Mouse (Mus musculus): ENCODE data around the gene Atrip. TPM values are rescaled to one million over a fixed set of nuclear protein-coding genes. Genes with fewer than 3 reads are reported as not detected.

Atrip gene
- 10 to 100 TPM; 25.0 to 31.9 TPM for total RNA-seq (2021)
- long read RNA-seq, experiment 1, transcript Atrip-201 (13 exons, 2,572 nt): major isoform, 15 of 30 reads
- long read RNA-seq, experiment 1, partial matches to known transcripts: 3 of 30 reads
- long read RNA-seq, experiment 1, other reads (novel, unspliced or antisense): 12 of 30 reads
- long read RNA-seq, experiment 2, transcript Atrip-201 (13 exons, 2,572 nt): major isoform, 29 of 53 reads
- long read RNA-seq, experiment 2, partial matches to known transcripts: 7 of 53 reads
- long read RNA-seq, experiment 2, other reads (novel, unspliced or antisense): 17 of 53 reads

DNA sequence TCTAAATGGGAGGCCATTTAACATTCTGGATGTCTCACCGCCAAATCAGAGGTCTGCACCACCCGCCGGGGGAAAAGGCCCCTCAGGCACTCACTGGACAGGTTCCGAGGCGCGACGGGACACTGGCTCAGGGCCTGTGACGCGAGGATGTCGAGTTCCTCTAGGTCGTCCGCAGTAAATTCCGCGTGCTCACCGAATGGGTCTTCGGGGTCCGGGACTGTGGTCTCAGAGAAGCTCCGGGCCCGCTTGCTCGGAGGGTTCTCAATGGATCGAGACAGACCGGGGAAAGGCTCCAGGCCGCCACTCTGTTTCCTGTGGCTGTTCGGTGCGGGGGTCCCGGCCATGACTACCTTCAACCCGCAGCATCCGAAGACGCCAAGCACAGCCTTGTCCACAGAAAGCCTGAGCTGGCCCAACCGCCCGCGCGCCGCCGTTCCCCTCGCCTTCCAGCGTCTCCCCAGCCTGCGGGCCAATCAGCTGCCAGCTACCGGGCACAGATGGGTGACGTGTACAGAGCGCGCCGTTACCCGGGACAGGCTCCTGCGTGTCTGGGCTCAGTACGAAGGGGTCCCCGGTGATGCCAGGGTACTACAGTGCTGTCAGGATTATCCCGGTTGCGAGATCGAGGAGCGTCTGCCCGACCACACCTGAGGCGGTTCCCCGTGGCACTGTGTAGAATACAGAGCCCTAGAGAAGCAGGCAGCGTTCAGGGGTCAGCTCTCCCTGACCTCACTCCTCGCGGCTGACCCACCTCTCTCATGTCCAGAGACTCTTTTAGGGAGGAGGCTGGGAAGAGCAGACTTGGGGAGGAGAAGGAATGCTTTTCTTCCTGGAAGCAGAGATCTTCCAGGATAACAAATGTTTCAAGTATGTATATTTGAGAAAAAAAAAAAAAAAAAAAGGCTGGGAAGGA, at the start of gene Atrip:
Gene Atrip, minus strand, starts transcription at position 464 of the 913 bp plus-strand sequence.
- DNase-seq (ENCODE audit: low spot score in 2 of 2): peak; percentile 95

DNA sequence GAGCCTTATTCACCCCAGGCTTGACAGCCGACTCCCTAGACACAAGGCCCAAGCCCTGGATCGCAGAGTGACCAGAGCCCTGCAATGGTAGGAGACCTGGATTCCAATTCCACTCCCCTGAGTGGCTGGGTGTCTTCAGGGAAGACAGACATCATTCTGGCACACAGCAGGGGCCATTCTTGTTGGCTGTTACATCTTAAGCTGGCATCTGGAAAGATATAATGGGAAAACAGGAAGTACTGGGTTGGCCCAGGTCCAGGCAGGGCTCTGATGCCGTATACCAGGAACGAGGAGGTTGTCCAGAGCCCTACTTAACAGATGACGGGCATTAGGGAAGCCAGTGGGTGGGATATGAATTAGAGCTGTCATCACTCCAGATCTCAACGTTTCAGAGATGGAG, 49.3 kb upstream of the Atrip start:
- Histone ChIP-seq H3K27ac (no peak overlapping the region), H3K4me3 (no peak overlapping the region)
- no peak for TF ChIP-seq CTCF (conservative IDR thresholded peaks at IDR 0.05)
- no peak for DNase-seq (ENCODE audit: low spot score in 2 of 2)

More for the DNA sequence above, at the start of gene Atrip:
- Histone ChIP-seq H3K27ac (peak within 1 kb of the TSS; percentile 94), H3K4me3 (peak within 1 kb of the TSS; percentile 82)
- 0 out of 2 replicates have a peak, but pooled peaks have one; percentile 9 for TF ChIP-seq CTCF (conservative IDR thresholded peaks at IDR 0.05)

DNA sequence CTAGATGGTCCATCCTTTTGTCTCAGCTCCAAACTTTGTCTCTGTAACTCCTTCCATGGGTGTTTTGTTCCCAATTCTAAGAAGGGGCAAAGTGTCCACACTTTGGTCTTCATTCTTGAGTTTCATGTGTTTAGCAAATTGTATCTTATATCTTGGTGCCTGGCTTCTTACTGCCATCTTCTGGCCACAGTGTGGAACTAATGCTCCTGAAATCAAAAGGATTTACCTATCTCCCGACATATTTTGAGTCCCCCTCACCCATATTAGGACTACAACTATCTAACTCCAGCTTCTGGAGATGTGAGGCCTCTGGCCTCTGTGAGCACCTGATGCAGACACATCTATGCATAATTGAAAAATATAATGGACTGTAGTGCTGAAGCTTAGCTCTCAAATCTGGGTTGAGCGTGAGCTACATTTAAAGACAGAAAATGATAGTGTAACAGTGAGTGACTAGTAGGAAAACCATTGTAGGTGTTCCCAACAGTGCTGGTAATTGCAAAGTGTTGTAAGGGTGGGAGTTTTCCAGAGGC, 48.7 kb upstream of the Atrip start:
- no peak overlapping the region for H3K4me3 ChIP-seq
- TF ChIP-seq CTCF (conservative IDR thresholded peaks at IDR 0.05): peak; percentile 77
- DNase-seq (ENCODE audit: low spot score in 2 of 2): peak; percentile 37 to 43
- H3K27ac ChIP-seq: no peak overlapping the region

DNA sequence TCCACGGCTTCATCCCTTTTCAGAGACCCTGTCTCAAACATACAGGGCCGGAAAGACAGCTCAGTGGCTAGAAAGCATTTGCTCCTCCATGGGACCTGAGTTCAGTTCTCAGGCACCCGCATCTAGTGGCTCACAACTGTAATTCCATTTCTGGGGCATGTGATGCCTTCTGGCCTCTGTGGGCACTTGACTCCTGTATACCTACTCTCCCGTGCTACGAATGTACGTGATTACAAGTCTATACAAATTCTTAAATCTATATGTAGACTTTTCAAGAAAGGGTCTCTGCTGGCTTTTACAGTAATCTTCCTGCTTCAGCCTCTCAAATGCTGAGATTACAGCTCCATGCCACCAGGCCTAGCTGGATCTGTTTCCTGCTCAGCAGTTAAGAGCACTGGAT, 47.0 kb upstream of the Atrip start:
- TF ChIP-seq CTCF (conservative IDR thresholded peaks at IDR 0.05): no peak
- DNase-seq (ENCODE audit: low spot score in 2 of 2): no peak
- H3K27ac ChIP-seq: no peak overlapping the region
- no peak overlapping the region for H3K4me3 ChIP-seq

DNA sequence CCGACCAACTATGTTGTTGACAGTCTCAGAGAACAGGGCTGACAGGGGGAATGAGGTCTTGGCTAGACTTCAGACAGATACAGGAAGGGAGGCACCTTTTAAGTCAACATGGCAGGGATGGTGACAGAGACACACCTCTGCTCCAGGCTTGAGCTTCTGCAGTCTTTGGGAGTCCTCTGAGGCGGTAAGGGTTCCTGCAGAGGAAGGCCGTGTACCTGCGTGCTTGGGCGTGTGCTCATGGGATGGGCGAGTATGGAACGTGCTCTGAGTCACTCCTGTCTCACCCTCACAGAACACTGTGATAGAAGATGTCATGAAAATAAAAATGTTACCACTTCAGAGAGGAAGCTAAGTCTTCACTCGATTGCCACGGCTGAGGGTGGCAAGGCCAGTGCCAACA, 45.6 kb upstream of the Atrip start:
- no peak for DNase-seq (ENCODE audit: low spot score in 2 of 2)
- H3K4me3 ChIP-seq: no peak overlapping the region
- TF ChIP-seq CTCF (conservative IDR thresholded peaks at IDR 0.05): no peak
- no peak overlapping the region for H3K27ac ChIP-seq

DNA sequence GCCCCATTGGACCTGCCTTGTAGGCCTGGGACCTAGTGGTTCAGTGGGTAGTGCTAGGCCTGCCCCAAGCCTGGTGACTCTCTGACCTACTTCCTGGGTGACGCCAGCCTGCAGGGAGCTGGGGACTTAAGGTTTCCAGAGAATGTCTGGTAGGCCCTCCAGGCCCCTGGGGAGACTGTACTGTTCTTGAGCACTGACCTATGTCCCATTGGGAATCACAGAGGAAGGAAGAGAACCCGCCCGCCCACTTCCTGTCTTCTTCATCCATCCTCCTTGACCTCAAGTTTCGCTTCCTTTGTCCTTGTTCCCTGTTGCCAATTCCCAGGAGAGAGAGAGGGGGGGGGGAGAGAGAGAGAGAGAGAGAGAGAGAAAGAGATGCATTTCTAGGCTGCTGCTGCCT, 44.2 kb upstream of the Atrip start:
- no peak for TF ChIP-seq CTCF (conservative IDR thresholded peaks at IDR 0.05)
- no peak for DNase-seq (ENCODE audit: low spot score in 2 of 2)
- Histone ChIP-seq H3K27ac (no peak overlapping the region), H3K4me3 (no peak overlapping the region)

DNA sequence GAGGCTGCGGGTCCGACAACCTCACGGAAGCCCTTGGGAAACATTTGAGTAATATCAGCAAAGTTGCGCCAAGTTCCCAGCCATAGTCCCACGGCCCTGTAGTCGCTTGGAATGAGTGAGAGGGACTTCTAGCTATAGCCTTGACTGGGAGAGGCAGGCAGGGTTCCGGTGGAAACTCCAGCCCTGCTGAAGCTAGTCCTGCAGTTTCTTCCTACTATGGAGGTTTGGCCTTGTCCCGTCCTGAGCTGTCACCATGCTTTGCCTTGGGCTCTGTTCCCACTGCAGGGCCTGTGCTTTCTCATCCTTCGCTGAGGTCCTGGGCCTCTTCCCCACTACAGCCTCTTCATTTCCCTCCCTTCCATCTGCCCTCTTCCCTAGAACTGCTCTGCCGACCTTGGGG, 42.3 kb upstream of the Atrip start:
- DNase-seq (ENCODE audit: low spot score in 2 of 2): no peak
- Histone ChIP-seq H3K4me3 (no peak overlapping the region), H3K27ac (no peak overlapping the region)
- TF ChIP-seq CTCF (conservative IDR thresholded peaks at IDR 0.05): no peak

DNA sequence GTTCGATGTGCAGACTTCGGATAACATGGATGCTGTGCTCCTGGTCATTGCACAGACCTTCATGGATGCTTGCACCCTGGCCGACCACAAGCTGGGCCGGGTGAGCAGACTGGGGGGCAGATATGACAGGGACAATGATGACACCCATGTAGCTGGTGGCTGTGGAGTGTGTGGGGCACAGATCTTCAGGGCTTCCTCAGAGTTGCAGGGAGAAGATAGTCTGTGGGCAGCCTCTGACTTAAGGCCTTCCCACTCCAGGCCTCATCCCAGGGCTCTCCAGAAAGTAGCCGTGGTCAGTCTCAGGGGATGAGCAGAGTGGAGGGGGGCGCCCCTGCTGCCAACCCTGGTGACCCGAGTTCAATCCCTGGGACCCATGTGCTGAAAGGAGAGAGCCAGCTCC, 40.9 kb upstream of the Atrip start:
- no peak for DNase-seq (ENCODE audit: low spot score in 2 of 2)
- TF ChIP-seq CTCF (conservative IDR thresholded peaks at IDR 0.05): no peak
- Histone ChIP-seq H3K27ac (no peak overlapping the region), H3K4me3 (no peak overlapping the region)

DNA sequence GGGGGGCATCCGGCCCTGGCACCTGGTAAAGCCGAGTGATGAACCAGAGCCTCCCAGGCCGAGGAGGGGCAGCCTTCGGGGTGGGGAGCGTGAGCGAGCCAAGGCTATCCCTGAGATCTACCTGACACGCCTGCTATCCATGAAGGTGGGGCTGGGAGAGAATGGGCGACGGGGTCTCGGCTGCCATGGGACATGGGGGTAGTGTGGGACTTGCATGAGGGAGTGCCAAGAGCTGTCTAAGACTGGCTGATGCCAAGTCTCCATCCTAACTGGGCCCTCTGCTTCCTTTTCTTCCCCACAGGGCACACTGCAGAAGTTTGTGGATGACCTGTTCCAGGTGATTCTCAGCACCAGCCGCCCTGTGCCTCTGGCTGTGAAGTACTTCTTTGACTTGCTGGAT, 40.4 kb upstream of the Atrip start:
- no peak for TF ChIP-seq CTCF (conservative IDR thresholded peaks at IDR 0.05)
- Histone ChIP-seq H3K27ac (no peak overlapping the region), H3K4me3 (no peak overlapping the region)
- no peak for DNase-seq (ENCODE audit: low spot score in 2 of 2)

DNA sequence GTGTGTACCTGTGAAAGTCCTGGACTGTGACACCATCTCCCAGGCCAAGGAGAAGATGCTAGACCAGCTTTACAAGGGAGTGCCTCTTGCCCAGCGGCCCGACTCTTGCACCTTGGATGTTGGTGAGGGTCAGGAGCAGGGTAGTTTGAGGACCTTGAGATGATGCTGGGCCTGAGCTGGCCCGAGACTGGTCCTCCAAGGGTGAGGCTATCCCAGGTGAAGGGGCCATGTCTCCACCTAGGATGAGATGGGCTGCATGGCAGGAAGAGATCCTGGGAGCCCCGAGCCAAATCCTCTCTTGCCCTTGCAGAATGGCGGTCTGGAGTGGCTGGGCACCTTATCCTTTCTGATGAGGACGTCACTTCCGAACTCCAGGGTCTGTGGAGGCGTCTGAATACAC, 39.4 kb upstream of the Atrip start:
- H3K27ac ChIP-seq: no peak overlapping the region
- H3K4me3 ChIP-seq: no peak overlapping the region
- DNase-seq (ENCODE audit: low spot score in 2 of 2): no peak
- no peak for TF ChIP-seq CTCF (conservative IDR thresholded peaks at IDR 0.05)

DNA sequence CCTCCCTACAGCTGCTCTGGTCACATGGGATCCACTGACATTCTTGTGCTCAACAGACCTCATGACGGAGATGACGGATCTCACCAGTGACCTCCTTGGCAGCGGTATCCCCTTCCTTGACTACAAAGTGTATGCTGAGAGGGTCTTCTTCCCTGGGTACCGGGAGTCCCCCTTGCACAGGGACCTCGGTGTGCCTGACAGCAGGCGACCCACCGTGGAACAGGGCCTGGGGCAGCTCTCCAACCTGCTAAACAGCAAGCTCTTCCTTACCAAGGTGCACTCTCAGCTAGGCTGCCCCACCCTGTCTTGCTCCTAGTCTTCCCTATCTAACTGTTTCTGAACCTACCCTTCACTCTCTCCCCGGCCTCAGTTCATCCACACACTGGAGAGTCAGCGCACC, 37.7 kb upstream of the Atrip start:
- no peak overlapping the region for H3K4me3 ChIP-seq
- no peak for DNase-seq (ENCODE audit: low spot score in 2 of 2)
- H3K27ac ChIP-seq: no peak overlapping the region
- TF ChIP-seq CTCF (conservative IDR thresholded peaks at IDR 0.05): no peak

DNA sequence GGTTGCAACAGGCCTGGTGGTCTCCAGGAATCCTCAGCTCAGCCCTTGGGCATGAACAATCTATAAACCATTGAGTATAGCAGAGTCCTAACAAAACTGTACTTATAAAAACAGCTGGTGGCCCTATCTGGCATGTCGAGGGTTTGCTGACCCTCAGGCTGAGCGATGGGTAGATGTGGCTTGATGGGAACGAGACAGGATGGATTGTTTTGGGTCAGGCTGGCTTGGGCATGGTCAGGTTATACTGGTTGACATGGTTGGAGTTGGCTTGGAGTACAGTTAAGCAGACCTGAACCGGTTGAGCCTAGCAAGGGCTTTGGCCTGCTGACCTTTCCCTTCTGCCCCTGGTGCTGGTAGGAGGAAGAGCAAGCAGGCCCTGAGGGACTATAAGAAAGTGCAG, 37.2 kb upstream of the Atrip start:
- Histone ChIP-seq H3K4me3 (no peak overlapping the region), H3K27ac (no peak overlapping the region)
- no peak for TF ChIP-seq CTCF (conservative IDR thresholded peaks at IDR 0.05)
- no peak for DNase-seq (ENCODE audit: low spot score in 2 of 2)

DNA sequence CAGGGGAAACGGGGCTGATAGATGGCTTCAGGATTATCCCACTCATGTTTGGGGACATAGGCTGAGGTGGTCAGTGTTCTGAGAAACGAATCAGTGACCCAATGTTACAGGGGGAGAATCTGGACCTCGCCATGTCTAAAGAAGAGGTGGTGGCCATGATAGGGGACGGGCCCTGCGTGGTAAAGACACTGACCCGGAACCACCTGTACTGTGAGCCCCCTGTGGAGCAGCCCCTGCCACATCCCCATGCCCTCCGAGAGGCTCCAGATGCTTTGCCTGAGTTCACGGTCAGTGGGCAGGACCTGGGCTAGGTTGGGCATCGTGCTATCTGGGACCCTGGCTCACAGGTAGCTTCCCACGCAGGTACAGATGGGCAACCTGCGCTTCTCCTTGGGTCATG, 36.3 kb upstream of the Atrip start:
- Histone ChIP-seq H3K4me3 (no peak overlapping the region), H3K27ac (no peak overlapping the region)
- TF ChIP-seq CTCF (conservative IDR thresholded peaks at IDR 0.05): no peak
- no peak for DNase-seq (ENCODE audit: low spot score in 2 of 2)

Data from layer of hippocampus, adult 2 months (tissue).